Mouse (Mus musculus) forebrain, embryonic 14.5 days (tissue): Measurements from ENCODE around the gene Chrm4. TPM values are rescaled to one million over a fixed set of nuclear protein-coding genes. Genes with fewer than 3 reads are reported as not detected.

Experiments
- ATAC-seq: fragments of 200-750 bp; cut with Nextera tagmentation; 2 replicates; pipeline ENCODE4 v1.8.0; 2017; ENCODE audit warnings: mild to moderate bottlenecking, moderate library complexity
- DNase-seq: peaks from one replicate; pipeline ENCODE4 v3.0.0-alpha.2; 2015; ENCODE audit warnings: low spot score
- H3K27ac ChIP-seq: fragments of 300-500 bp; sonication (generic); 2 replicates; pipeline ENCODE4 v1.5.1; 2014; ENCODE audit warnings: low read depth, mild to moderate bottlenecking, control low read depth, low read length, moderate library complexity
- H3K27me3 ChIP-seq: fragments of 300-500 bp; sonication (generic); replicated peaks from 2 replicates; pipeline ENCODE4 v1.6.1; 2014; ENCODE audit warnings: low read length, control low read depth, mixed read lengths; ENCODE audit not compliant: control insufficient read depth, insufficient read depth
- H3K36me3 ChIP-seq: fragments of 300-500 bp; sonication (generic); 2 replicates; pipeline ENCODE4 v1.6.1; 2014; ENCODE audit warnings: low read length, control low read depth; ENCODE audit not compliant: control insufficient read depth, insufficient read depth
- H3K4me1 ChIP-seq: fragments of 300-500 bp; sonication (generic); 2 replicates; pipeline ENCODE4 v1.6.1; 2014; ENCODE audit warnings: antibody characterized with exemption, low read length, control low read depth; ENCODE audit not compliant: control insufficient read depth, insufficient read depth
- H3K4me2 ChIP-seq: fragments of 300-500 bp; sonication (generic); 2 replicates; pipeline ENCODE4 v1.6.1; 2014; ENCODE audit warnings: mild to moderate bottlenecking, control low read depth, low read length
- H3K4me3 ChIP-seq: fragments of 300-500 bp; sonication (generic); 2 replicates; pipeline ENCODE4 v1.5.1; 2014; ENCODE audit warnings: low read depth, low read length, control low read depth
- H3K9ac ChIP-seq: fragments of 300-500 bp; sonication (generic); 2 replicates; pipeline ENCODE4 v1.6.1; 2014; ENCODE audit warnings: mild to moderate bottlenecking, low read length, control low read depth, moderate library complexity
- H3K9me3 ChIP-seq: fragments of 300-500 bp; sonication (generic); replicated peaks from 2 replicates; pipeline ENCODE4 v1.6.1; 2016; ENCODE audit warnings: low read length, control low read depth, mixed read lengths; ENCODE audit not compliant: control insufficient read depth
- WGBS: fragments of 180-500 bp; shearing (Covaris S2); extraction: QIAGEN DNeasy Blood & Tissue Kit; methylation state at CpG from one replicate; pipeline ENCODE4 v1.1.7; 2014; 5-methylcytosine and 5-hydroxymethylcytosine counted together
- polyA plus RNA-seq: library from polyadenylated mRNA; unstranded; fragments of >200 nt; fragmentation: Nextera tagmentation; extraction: Ambion mirVana; gene quantifications from 2 replicates; pipeline ENCODE4 v1.2.1, GENCODE M21; 2014

Gene Chrm4
- polyA plus RNA-seq, 1 experiment from 2014 or later, result 0.83 TPM

DNA sequence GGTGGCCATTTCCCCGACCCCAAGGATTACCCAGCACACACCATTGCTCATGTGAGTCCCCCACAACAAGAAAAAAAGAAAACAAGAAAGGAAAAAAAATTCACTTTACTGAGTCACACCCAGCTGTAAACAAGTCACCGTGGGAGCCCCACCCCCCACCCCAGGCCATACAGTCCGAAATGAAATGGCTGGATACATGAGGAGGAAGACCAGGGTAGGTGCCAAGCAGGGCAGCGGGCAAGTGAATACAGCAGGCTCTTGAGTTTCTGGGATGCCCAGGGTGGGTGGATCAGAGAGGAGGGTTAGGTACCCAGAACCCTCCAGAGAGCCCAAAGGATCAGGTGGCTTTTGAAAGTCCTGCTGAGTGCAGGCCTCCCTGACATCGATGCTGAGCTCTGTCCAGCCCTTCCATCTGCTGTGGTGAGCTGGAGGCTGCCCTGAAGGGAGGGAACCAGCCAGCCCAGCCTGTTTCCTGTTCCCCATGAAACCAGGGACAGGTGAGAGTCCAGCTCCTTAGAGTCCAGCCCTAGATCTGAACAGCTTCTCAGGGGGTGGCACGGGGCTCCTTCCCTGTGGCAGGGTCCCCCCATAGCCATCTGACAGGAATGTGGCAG lies 5.8 kb downstream of the Chrm4 start:
- H3K36me3 ChIP-seq, result peaks cover 28% of the 10 kb centered on the region
- peak overlapping the region; percentile 81 for H3K4me2 ChIP-seq
- no peaks in the 10 kb centered on the region for H3K9me3 ChIP-seq
- no peaks in the 10 kb centered on the region for H3K27me3 ChIP-seq
- H3K9ac ChIP-seq, result no peak overlapping the region; the same call in 1 of the 2 replicates
- H3K4me3 ChIP-seq, result no peak overlapping the region
- H3K27ac ChIP-seq, result peak overlapping the region; percentile 90; the same call in 1 of the 2 replicates
- DNase-seq (no peak), ATAC-seq (no peak)
- peaks cover 14% of the 10 kb centered on the region for H3K4me1 ChIP-seq
- 14% methylated on average over 6 of the region's 6 CpGs for WGBS

DNA sequence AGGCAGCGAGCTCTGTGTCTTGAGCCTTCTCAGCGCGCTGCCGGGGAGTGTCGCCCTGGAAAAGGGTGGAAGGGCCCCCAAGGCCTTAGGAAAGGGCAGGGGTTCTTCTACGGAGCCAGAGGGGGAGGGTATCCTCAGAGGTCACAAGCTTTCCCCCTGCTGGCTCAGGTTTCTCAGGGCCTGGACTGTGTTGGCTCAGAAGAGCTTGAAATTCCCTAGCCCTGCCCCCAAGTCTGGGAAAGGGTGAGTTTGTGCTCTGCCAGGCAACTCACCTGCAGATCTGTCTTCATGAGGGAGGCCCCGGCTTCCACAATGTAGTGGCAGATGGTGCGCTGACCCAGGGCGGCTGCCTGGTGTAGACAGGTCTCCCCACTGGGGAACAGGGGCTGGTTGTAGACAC lies 6.4 kb downstream of the Chrm4 start:
- Histone ChIP-seq H3K4me2 (no peak overlapping the region), H3K27ac (no peak overlapping the region), H3K27me3 (no peaks in the 10 kb centered on the region), H3K36me3 (peaks cover 34% of the 10 kb centered on the region), H3K9ac (no peak overlapping the region), H3K9me3 (no peaks in the 10 kb centered on the region), H3K4me3 (no peak overlapping the region), H3K4me1 (peaks cover 14% of the 10 kb centered on the region)
- 29% methylated on average over 9 of the region's 9 CpGs for WGBS
- DNase-seq, result no peak
- no peak for ATAC-seq

DNA sequence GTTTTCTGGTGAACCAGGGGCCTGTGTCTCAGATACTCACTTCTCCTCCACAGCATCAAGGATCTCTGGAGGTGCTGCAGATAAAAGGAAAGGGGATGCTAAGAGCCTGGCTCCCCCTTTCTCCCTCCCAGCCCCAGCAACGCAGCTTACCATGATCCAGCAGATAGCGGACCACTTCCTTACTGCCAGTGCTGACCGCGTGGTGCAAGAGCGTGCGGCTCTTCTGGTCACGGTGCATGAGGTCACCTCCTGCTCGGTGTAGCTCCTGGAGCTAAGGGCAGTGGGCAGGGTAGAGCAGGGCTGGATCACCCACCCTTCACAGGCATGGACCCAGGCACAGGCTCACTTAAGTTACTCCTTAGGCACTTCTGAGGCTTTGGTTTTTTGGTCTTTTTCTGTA lies 7.0 kb downstream of the Chrm4 start:
- Histone ChIP-seq H3K27ac (no peak overlapping the region), H3K9me3 (no peaks in the 10 kb centered on the region), H3K4me3 (no peak overlapping the region), H3K36me3 (peaks cover 40% of the 10 kb centered on the region), H3K4me2 (no peak overlapping the region), H3K27me3 (no peaks in the 10 kb centered on the region), H3K4me1 (peaks cover 14% of the 10 kb centered on the region), H3K9ac (no peak overlapping the region)
- DNase-seq, result no peak
- 72% methylated on average over 8 of the region's 8 CpGs for WGBS
- no peak for ATAC-seq

DNA sequence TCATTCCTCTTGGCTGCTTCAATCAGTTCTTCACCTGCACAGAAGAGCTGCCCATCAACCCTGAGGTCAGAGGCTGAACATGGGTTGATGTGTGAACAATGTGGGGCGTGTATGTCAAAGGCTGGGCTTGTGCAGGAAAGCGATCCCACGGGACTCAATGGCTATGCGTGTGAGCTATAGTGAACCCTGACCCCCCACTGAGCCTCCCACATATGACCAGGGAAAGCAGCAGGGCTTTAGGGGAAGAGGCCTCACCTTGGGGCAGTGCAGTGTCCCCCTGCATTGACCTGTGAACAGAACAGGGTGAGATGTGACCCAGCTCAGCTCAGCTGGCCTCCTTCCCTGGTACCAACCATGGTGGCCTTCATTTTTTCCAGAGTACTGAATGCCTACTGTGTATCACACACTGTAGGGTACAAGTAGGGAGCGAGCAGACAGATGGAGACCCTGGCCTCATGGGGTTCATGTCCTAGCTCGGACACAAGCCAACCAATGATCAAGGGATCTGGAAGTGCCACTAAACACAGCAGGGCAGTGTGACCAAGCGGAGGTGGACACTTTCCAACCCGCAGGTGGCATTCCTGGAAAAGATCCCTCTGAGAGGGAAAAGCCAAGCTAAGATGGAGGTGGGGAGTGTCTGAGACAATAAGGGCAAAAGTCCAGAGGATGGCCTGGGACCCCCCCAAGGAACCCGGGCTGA lies 7.9 kb downstream of the Chrm4 start:
- H3K27me3 ChIP-seq, result no peaks in the 10 kb centered on the region
- WGBS, result 86% methylated on average over 9 of the region's 9 CpGs
- no peak overlapping the region for H3K4me3 ChIP-seq
- no peak overlapping the region for H3K4me2 ChIP-seq
- no peaks in the 10 kb centered on the region for H3K9me3 ChIP-seq
- no peak for DNase-seq
- H3K9ac ChIP-seq, result no peak overlapping the region
- ATAC-seq, result no peak
- peaks cover 14% of the 10 kb centered on the region for H3K4me1 ChIP-seq
- no peak overlapping the region for H3K27ac ChIP-seq
- H3K36me3 ChIP-seq, result peaks cover 48% of the 10 kb centered on the region

DNA sequence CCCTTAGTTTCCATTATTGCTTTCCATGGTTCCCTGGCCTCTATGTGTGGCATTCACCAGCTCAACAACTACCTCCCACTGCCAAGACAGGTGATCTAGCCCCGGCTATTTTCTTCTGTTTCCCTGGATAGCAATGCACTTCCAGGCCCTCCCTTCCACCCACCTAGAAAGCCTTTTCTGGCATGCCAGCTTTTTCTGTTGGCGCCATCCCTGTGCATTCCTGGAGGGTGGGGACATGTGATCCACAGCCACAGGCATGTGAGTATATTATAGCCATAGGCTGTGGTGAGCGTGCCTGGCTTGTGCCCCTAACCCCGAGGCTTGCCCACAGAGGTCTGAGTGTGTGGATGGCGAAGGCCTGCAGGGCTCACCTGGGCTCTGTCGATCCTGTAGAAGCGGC lies 9.1 kb downstream of the Chrm4 start:
- Histone ChIP-seq H3K36me3 (peaks cover 48% of the 10 kb centered on the region), H3K4me2 (no peak overlapping the region), H3K9me3 (no peaks in the 10 kb centered on the region), H3K4me1 (peaks cover 9% of the 10 kb centered on the region), H3K4me3 (no peak overlapping the region), H3K27ac (no peak overlapping the region), H3K27me3 (no peaks in the 10 kb centered on the region), H3K9ac (no peak overlapping the region)
- ATAC-seq, result no peak
- 91% methylated on average over 7 of the region's 7 CpGs for WGBS
- no peak for DNase-seq

DNA sequence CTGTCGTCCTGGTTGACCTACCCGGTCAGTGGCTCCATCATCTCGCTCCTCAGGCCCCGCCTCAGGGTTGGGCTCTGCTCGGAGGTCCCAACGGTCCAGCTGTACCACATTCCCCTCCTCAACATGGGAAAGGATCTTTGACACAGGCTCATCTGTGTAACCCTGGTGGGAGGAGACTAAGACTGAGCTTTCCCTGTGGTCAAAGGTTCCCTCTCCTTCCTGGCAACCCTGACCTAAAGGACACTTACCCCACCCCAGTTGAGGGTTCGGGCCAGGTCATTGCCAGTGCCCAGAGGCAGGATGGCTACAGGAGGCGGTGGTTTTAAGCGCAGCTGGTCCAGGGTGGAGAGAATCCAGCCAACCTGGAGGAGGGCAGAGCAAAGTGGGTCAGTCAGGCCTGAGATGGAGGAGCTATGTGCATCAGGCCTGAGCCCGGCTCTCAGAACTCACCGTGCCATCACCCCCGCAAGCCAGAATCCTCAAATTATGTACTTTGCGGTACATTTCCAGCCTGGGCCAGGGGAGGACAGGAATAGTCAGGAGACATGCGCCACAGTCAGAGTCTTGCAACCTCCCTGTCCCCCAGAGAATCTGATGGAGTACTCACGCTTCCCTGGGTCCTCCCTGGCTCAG lies 12.4 kb downstream of the Chrm4 start:
- Histone ChIP-seq H3K4me3 (no peak overlapping the region), H3K36me3 (peaks cover 48% of the 10 kb centered on the region), H3K4me2 (no peak overlapping the region), H3K9ac (no peak overlapping the region), H3K4me1 (peaks cover under 1% of the 10 kb centered on the region; the same call in 1 of the 2 replicates), H3K27ac (no peak overlapping the region), H3K9me3 (no peaks in the 10 kb centered on the region), H3K27me3 (no peaks in the 10 kb centered on the region)
- no peak for ATAC-seq
- DNase-seq, result no peak
- WGBS, result 90% methylated on average over 15 of the region's 15 CpGs

DNA sequence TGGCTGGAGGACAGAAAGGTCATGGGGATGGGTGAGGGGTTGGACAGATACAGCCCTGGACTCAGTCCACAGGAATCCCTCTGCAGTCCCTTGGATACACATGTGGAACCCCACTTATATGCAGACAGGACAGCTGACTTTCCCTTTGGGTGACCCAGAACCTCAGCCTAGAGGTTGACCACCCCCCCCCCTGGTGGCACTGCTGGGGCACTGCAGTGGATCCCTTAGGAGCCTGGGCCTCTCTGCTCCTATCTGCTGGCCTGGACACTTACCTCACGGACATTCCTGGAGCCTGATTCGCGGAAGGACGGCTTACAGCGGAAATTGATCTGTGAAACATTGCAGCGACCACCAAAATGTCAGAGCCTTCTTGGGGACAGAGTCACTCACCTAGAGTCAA lies 15.3 kb downstream of the Chrm4 start:
- Histone ChIP-seq H3K4me3 (no peak overlapping the region), H3K4me1 (peaks cover 7% of the 10 kb centered on the region; the same call in 1 of the 2 replicates), H3K9me3 (no peaks in the 10 kb centered on the region), H3K4me2 (no peak overlapping the region), H3K36me3 (peaks cover 29% of the 10 kb centered on the region), H3K27ac (no peak overlapping the region), H3K27me3 (no peaks in the 10 kb centered on the region), H3K9ac (no peak overlapping the region)
- ATAC-seq, result no peak
- DNase-seq, result no peak
- 69% methylated on average over 6 of the region's 6 CpGs for WGBS

DNA sequence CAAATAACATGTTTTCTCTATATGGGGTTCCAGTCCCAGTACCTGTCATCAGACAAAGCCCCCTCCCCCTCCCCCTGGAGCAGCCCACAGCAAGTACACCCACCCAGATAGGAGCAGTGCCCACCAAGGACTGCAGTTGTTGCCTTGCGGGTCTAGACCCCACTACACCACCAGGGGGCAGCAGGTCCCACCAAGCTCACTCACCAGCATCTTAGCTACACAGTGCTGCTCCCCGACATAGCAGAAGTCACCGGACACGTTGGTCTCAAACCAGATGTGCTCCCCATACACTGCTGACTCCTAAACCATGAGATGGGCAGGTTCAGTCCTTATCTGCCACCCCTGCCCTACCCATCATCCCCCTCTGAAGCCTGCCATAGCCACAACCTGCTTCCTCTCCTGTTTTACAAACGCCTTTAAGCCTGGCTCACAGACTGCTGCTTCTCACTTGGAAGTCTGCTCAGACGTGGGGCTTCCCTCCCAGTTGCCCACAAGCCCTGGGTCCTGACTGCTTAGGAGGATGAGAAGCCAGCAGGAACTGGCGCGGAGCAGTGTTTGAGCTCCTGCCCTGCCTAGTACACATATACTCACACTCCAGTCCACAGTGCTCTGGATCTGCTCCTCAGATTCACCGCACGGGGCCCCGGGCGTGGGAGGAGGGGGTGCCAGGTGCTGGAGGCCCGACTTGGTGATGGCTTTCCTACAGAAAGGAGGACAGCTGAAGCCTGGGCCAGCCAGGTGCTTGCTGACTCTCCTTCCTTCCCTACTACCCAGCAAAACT lies 17.3 kb downstream of the Chrm4 start:
- WGBS, result 49% methylated on average over 13 of the region's 13 CpGs
- H3K4me1 ChIP-seq, result peaks cover 17% of the 10 kb centered on the region
- H3K27ac ChIP-seq, result no peak overlapping the region
- no peaks in the 10 kb centered on the region for H3K9me3 ChIP-seq
- no peak overlapping the region for H3K4me3 ChIP-seq
- H3K27me3 ChIP-seq, result no peaks in the 10 kb centered on the region
- H3K4me2 ChIP-seq, result no peak overlapping the region
- ATAC-seq (peak; percentile 83), DNase-seq (peak; percentile 82)
- peaks cover 9% of the 10 kb centered on the region for H3K36me3 ChIP-seq
- H3K9ac ChIP-seq, result no peak overlapping the region
